Mouse (Mus musculus): ENCODE measurements around the gene Tmem39b. TPM values are rescaled to one million over a fixed set of nuclear protein-coding genes. Genes with fewer than 3 reads are reported as not detected.
A peak's percentile ranks its signal among the peaks of the same experiment; 100 is the strongest.
"Not testable (repeated sequence)": the region's sequence is repeated elsewhere in the genome, so short reads cannot be mapped to it uniquely, and the experiment has no call there.

Gene Tmem39b
- 1.0 and 1.4 TPM in 2 replicates for polyA plus RNA-seq (2012)

DNA sequence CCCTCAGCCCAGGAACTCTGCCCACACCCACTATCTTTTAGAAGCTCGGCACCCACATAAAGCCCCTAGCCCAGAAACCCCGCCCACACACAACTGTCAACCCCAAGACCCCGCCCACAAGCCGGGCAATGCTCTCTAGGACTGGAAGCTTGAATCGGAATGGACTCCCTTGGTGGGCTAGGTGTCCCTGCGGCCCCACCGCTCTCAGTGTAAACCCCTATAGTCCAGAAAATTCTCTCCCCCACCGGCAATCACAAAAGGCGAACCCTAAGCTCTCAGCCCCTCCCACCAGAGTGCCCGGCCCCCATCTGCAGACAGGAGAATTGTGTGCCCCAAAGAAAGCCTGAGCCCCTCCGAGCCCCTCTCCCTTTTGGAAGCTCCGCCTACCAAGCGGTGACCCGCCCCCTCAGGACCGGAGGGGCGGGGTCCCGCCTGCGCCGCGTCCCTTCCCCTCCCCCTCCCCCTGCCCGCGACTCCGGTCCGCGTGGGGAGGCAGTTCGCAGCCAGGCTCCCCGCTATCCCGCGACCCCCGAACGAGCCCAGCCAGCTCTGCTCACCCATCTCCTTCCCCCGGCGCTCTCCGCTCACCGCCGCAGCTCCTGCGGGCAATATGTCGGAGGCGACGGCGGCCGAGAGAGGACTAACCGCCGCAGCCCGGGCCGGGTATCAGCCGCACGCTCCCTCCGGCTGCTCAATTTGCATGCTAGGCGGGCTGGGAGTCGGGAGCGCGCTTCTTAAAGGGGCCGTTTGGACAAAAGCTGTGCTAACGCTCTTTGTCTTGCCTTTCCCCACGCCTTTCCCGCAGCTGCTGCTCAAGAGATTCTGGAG is at the start of gene Tmem39b:
TSS of gene Tmem39b (minus strand) at position 681 of the 828 bp plus-strand sequence.
- Histone ChIP-seq H3K4me1 (ENCODE audit: control insufficient read depth) (peaks cover 31% of the 10 kb centered on the region), H3K27me3 (ENCODE audit: control insufficient read depth) (no peaks in the 10 kb centered on the region), H3K4me3 (replicated peaks) (peak within 1 kb of the TSS; percentile 85), H3K36me3 (ENCODE audit: control insufficient read depth) (peaks cover 23% of the 10 kb centered on the region), H3K9me3 (ENCODE audit: control insufficient read depth, low read length) (no peaks in the 10 kb centered on the region)
- TF ChIP-seq GATA1 (IDR thresholded peaks at IDR 0.05; ENCODE audit: low read length) (no peak), TAL1 (IDR thresholded peaks at IDR 0.05; ENCODE audit: low read length) (no peak)

DNA sequence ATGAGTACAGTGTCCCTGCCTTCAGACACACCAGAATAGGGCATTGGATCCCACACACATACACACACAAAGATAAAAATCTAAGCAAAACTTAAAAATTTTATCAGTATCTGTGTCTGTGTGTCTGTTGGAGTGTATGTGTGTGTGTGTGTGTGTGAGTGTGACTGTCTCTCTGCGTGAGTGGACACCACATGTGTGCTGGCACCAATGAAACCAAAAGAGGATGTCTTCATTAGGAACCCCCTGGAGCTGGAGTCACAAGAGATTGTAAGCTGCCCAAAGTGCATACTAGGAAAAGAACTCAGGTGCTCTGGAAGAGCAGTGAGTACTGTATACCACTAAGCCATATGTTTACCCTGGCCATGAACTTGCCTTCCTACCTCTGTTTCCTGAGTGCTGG is 49.5 kb upstream of the Tmem39b start:
- Histone ChIP-seq H3K36me3 (ENCODE audit: control insufficient read depth) (no peaks in the 10 kb centered on the region), H3K4me3 (replicated peaks) (no peak overlapping the region), H3K27me3 (ENCODE audit: control insufficient read depth) (no peaks in the 10 kb centered on the region), H3K4me1 (ENCODE audit: control insufficient read depth) (peaks cover 16% of the 10 kb centered on the region), H3K9me3 (ENCODE audit: control insufficient read depth, low read length) (no peaks in the 10 kb centered on the region)
- TF ChIP-seq GATA1 (IDR thresholded peaks at IDR 0.05; ENCODE audit: low read length) = no peak
- no peak for TF ChIP-seq TAL1 (IDR thresholded peaks at IDR 0.05; ENCODE audit: low read length)

DNA sequence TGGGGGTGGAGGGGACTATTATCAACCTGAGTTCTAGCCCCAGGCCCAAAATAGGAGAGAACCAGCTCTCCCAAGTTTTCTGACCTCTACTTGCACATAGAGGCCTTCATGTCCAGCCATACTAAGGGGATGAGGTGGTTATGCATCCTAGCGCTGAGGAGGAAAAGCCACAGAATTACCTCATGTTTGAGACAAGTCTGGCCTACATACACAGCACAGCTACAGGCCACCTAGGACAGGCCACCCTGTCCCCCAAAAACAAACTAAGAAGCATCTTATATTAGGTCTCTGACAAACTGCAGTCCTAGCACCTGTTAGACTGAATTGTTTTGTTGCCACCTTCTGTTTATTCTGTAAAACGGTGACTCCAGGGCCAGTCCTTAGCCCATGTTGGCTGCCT is 46.9 kb upstream of the Tmem39b start:
- Histone ChIP-seq H3K9me3 (ENCODE audit: control insufficient read depth, low read length) (no peaks in the 10 kb centered on the region), H3K4me1 (ENCODE audit: control insufficient read depth) (peaks cover 32% of the 10 kb centered on the region), H3K27me3 (ENCODE audit: control insufficient read depth) (no peaks in the 10 kb centered on the region), H3K36me3 (ENCODE audit: control insufficient read depth) (no peaks in the 10 kb centered on the region; the same call in 1 of the 2 replicates), H3K4me3 (replicated peaks) (peak overlapping the region; percentile 100)
- no peak for TF ChIP-seq GATA1 (IDR thresholded peaks at IDR 0.05; ENCODE audit: low read length)

DNA sequence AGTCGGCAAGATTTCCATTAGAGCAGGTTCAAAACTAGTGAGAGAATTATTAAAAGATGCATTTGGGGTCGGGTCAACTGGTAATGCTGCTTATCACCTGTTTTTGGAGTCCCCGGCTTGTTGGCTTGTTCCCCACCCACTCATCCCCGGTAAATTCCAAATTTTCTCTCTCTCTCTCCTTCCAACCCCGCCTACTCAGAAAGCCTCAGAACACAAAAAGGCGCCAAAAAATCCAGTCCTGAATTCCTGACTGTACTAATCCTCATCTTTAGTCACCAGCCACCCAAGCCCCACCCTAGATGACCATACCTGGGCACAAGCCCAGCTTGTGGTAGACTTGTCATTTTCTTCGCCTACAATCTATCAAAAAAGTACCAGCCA is 46.4 kb upstream of the Tmem39b start:
- no peaks in the 10 kb centered on the region for H3K27me3 ChIP-seq (ENCODE audit: control insufficient read depth)
- peaks cover 32% of the 10 kb centered on the region for H3K4me1 ChIP-seq (ENCODE audit: control insufficient read depth)
- H3K9me3 ChIP-seq (ENCODE audit: control insufficient read depth, low read length) = no peaks in the 10 kb centered on the region
- H3K4me3 ChIP-seq (replicated peaks) = peak overlapping the region; percentile 100
- no peak for TF ChIP-seq GATA1 (IDR thresholded peaks at IDR 0.05; ENCODE audit: low read length)
- H3K36me3 ChIP-seq (ENCODE audit: control insufficient read depth) = peaks cover 1% of the 10 kb centered on the region

DNA sequence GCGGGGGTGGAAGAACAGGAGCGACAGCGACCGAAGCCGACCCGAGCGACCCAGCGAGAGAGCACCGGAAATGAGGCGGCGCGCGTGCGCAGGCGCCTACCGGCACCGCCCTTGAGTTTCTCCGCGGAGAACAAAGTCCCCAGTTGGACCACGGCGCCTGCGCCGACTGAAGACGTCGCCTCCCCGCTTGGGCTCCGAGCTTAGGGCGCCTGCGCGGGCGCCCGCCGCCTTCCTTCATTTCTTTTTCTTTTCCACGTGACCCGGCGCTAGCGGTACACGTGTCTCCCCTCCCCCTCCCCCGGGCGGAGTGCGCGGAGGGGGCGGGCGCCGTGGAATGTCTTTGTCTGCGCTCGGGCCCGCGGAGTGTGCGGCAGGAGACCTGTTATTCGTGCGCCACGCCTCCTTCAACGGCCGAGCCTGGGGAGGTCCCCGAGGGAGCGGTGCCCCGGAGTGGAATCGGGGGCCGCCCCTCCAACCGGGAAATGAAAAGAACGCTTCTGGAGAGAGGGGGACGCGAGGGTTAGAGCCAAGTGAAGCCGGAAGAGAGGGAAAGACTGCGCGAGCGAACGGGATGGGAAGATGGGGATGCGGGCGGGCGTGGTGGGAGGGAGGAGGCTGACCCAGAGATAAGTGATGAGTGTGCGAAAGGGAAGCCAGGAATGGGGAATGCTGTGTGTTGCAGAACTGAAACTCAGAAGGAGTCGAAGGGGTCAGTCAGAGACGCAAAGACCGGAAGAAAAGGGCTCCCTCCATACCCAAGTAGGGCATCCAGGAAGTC is 45.8 kb upstream of the Tmem39b start, which contains the start of gene Khdrbs1:
TSS of gene Khdrbs1 (minus strand) at position 72 of the 778 bp plus-strand sequence.
- Histone ChIP-seq H3K27me3 (ENCODE audit: control insufficient read depth) (no peaks in the 10 kb centered on the region), H3K9me3 (ENCODE audit: control insufficient read depth, low read length) (no peaks in the 10 kb centered on the region), H3K4me3 (replicated peaks) (peak within 1 kb of the TSS; percentile 100), H3K4me1 (ENCODE audit: control insufficient read depth) (peaks cover 32% of the 10 kb centered on the region), H3K36me3 (ENCODE audit: control insufficient read depth) (peaks cover 4% of the 10 kb centered on the region)
- TF ChIP-seq TAL1 (IDR thresholded peaks at IDR 0.05; ENCODE audit: low read length) (no peak), GATA1 (IDR thresholded peaks at IDR 0.05; ENCODE audit: low read length) (no peak)

DNA sequence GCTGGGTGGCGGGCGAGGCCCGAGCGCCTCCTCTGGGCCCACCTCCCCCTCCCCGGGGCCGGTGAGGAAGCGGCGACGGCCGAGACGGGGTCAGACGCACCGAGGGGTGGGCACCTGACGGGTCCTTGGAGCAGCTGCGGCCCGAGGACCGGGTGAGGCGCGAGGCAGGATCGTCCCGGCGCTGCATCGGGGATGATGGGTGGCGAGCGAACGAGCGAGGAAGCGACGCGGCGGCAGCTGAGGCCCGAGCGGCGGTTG is 45.3 kb upstream of the Tmem39b start:
- H3K27me3 ChIP-seq (ENCODE audit: control insufficient read depth) = no peaks in the 10 kb centered on the region
- peaks cover 34% of the 10 kb centered on the region for H3K4me1 ChIP-seq (ENCODE audit: control insufficient read depth)
- no peak for TF ChIP-seq GATA1 (IDR thresholded peaks at IDR 0.05; ENCODE audit: low read length)
- TF ChIP-seq TAL1 (IDR thresholded peaks at IDR 0.05; ENCODE audit: low read length) = no peak
- H3K36me3 ChIP-seq (ENCODE audit: control insufficient read depth) = peaks cover 8% of the 10 kb centered on the region
- H3K4me3 ChIP-seq (replicated peaks) = peak overlapping the region; percentile 100
- H3K9me3 ChIP-seq (ENCODE audit: control insufficient read depth, low read length) = no peaks in the 10 kb centered on the region

DNA sequence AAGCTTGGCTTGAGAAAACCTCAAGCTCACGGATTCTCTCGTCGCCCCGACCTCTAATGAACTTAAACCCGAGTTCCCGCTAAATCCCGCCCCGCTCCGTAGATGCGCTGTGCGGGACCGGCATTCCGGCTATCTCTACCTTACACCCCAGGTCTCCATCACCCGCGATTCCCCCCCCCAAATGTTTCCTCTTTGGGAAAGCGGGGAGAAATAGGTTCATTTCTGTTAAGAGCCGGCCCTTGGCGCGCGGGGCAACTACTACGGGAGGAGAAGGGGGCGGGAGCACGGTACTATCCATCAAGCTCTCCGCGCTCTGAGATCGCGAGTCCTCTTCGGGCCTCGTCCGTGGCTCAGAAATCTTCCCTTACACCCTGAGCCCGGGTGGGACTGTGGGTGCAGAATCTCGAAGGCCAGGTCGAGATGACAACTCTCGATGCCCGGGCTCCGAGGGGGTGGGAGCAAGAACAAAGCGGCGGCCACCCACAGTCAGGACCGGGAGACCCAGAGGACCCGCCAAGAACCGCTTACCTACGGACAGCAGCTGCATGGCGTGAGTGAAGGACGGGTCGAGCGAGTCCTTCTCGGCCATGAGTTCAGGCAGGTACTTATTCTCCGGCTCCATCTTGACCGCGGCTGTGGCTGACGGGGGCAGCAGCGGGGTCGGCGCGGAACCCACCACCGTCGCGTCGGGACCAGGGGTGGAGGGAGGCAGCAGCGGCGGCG is 44.8 kb upstream of the Tmem39b start:
- Histone ChIP-seq H3K4me1 (ENCODE audit: control insufficient read depth) (peaks cover 34% of the 10 kb centered on the region), H3K9me3 (ENCODE audit: control insufficient read depth, low read length) (no peaks in the 10 kb centered on the region), H3K36me3 (ENCODE audit: control insufficient read depth) (peaks cover 8% of the 10 kb centered on the region), H3K4me3 (replicated peaks) (peak overlapping the region; percentile 100), H3K27me3 (ENCODE audit: control insufficient read depth) (no peaks in the 10 kb centered on the region)
- TF ChIP-seq TAL1 (IDR thresholded peaks at IDR 0.05; ENCODE audit: low read length) (no peak), GATA1 (IDR thresholded peaks at IDR 0.05; ENCODE audit: low read length) (no peak)

DNA sequence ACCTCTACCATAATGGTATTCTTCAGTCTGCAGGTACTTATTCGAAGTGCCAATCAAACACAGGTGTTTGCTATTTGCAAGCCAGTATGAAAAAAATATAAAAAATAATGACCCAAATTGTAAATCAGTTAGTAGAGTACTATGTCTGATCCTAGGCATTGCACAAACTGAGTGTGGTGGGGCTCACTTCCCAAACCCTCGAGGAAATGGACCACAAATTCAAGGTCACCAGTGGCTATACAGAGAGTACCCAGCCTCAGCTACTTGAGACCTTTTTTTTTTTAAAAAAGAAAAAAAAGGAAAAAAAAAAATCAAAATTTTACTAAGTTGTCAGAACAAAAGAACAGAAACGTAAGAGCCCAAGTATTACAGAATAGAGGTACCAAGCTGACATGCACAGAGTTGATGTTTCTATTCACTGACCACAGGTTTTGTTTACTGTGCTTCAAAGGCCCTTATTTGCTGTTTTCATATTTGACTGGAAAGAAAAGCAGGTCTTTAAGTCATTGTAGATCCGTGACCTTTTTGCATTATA is 42.5 kb upstream of the Tmem39b start:
- H3K4me3 ChIP-seq (replicated peaks) = no peak overlapping the region
- peaks cover 18% of the 10 kb centered on the region for H3K36me3 ChIP-seq (ENCODE audit: control insufficient read depth)
- no peaks in the 10 kb centered on the region for H3K9me3 ChIP-seq (ENCODE audit: control insufficient read depth, low read length)
- H3K4me1 ChIP-seq (ENCODE audit: control insufficient read depth) = peaks cover 39% of the 10 kb centered on the region
- no peaks in the 10 kb centered on the region for H3K27me3 ChIP-seq (ENCODE audit: control insufficient read depth)
- TF ChIP-seq GATA1 (IDR thresholded peaks at IDR 0.05; ENCODE audit: low read length) = no peak
- no peak for TF ChIP-seq TAL1 (IDR thresholded peaks at IDR 0.05; ENCODE audit: low read length)

DNA sequence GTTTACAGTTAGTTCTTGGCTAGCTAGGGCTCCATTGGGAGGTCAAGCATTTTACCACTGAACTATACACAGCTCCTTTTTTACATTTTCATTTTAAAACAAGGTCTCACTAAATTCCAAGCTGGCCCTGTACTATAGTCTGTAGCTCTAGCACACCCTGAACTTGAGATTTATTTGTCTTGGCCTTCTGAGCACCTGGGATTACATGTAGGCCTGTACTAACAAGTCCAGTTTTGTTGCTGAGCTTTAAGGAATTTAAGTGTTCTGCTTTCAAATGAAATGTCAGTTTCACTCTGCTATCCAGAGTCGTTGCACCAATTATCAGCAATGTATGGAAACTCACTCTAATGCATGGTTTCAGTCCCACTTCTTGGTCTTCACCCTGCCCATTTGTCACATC is 39.5 kb upstream of the Tmem39b start:
- no peaks in the 10 kb centered on the region for H3K9me3 ChIP-seq (ENCODE audit: control insufficient read depth, low read length)
- TF ChIP-seq GATA1 (IDR thresholded peaks at IDR 0.05; ENCODE audit: low read length) (no peak), TAL1 (IDR thresholded peaks at IDR 0.05; ENCODE audit: low read length) (no peak)
- H3K36me3 ChIP-seq (ENCODE audit: control insufficient read depth) = peaks cover 18% of the 10 kb centered on the region
- H3K4me1 ChIP-seq (ENCODE audit: control insufficient read depth) = peaks cover 34% of the 10 kb centered on the region
- no peak overlapping the region for H3K4me3 ChIP-seq (replicated peaks)
- no peaks in the 10 kb centered on the region for H3K27me3 ChIP-seq (ENCODE audit: control insufficient read depth)

DNA sequence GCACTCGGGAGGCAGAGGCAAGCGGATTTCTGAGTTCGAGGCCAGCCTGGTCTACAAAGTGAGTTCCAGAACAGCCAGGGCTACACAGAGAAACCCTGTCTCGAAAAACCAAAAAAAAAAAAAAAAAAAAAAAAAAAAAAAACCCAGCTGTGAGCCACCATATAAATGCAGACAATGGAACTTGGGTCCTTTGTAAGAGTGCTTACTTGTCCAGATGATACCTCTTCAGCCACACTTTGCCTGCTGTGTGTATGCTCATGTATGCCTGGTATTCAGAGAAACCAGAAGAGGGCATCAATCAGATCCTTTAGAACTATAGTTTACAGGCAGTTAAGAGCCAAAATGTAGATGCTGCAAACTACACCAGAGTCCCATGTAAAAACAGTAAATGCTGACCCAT is 38.8 kb upstream of the Tmem39b start:
- not testable (repeated sequence) for H3K4me3 ChIP-seq (replicated peaks); H3K27me3 ChIP-seq (ENCODE audit: control insufficient read depth); H3K9me3 ChIP-seq (ENCODE audit: control insufficient read depth, low read length)
- Histone ChIP-seq H3K36me3 (ENCODE audit: control insufficient read depth) (peaks cover 18% of the 10 kb centered on the region), H3K4me1 (ENCODE audit: control insufficient read depth) (peaks cover 28% of the 10 kb centered on the region)

All from erythroblast, embryonic 14.5 days (primary cell).